Mouse (Mus musculus) urinary bladder, adult 18-20 months (tissue): ENCODE measurements around the gene Mrpl51.

Source experiments
- DNase-seq, 2 experiments: peaks; one replicate each; pipeline ENCODE4 v3.0.0; 2022; ENCODE audit warnings: low spot score in 2 of 2, mixed read lengths in 2 of 2

The Mrpl51 gene

GRCm38 (mm10) chr6:125191332-125192015, at the start of gene Mrpl51, which contains the start of gene Ncapd2:
Gene Mrpl51 (plus strand): TSS chr6:125191801.
Gene Ncapd2 (minus strand): TSS chr6:125191701.
- peak; percentile 94 to 95 for DNase-seq

- no peak for DNase-seq
Observed at GRCm38 (mm10) chr6:125142436-125142835, 49.2 kb upstream of the Mrpl51 start.

- no peak for DNase-seq
Observed at GRCm38 (mm10) chr6:125143128-125143527, 48.5 kb upstream of the Mrpl51 start.

GRCm38 (mm10) chr6:125143904-125144303, 47.7 kb upstream of the Mrpl51 start:
- no peak for DNase-seq

- DNase-seq = peak in 1 of 2 experiments; percentile 70
Observed at GRCm38 (mm10) chr6:125145001-125145400, 46.6 kb upstream of the Mrpl51 start, which contains the start of gene Iffo1. Gene Iffo1 (plus strand): TSS chr6:125145241.

- no peak for DNase-seq
Observed at GRCm38 (mm10) chr6:125145479-125145951, 46.1 kb upstream of the Mrpl51 start.

- DNase-seq = no peak
Observed at GRCm38 (mm10) chr6:125146148-125146547, 45.5 kb upstream of the Mrpl51 start.

GRCm38 (mm10) chr6:125146797-125147196, 44.8 kb upstream of the Mrpl51 start:
- no peak for DNase-seq

GRCm38 (mm10) chr6:125147329-125147728, 44.3 kb upstream of the Mrpl51 start:
- DNase-seq = no peak

GRCm38 (mm10) chr6:125148251-125148925, 43.2 kb upstream of the Mrpl51 start:
- DNase-seq = no peak

- DNase-seq = no peak
Observed at GRCm38 (mm10) chr6:125148926-125149568, 42.6 kb upstream of the Mrpl51 start.

- no peak for DNase-seq
Observed at GRCm38 (mm10) chr6:125149569-125149950, 42.0 kb upstream of the Mrpl51 start.

GRCm38 (mm10) chr6:125152212-125153017, 39.2 kb upstream of the Mrpl51 start:
- DNase-seq = peak in 1 of 2 experiments; percentile 64

- no peak for DNase-seq
Observed at GRCm38 (mm10) chr6:125153018-125153389, 38.6 kb upstream of the Mrpl51 start.

GRCm38 (mm10) chr6:125153682-125154081, 37.9 kb upstream of the Mrpl51 start:
- DNase-seq = no peak

- no peak for DNase-seq
Observed at GRCm38 (mm10) chr6:125154550-125154949, 37.1 kb upstream of the Mrpl51 start.

- no peak for DNase-seq
Observed at GRCm38 (mm10) chr6:125155262-125155661, 36.3 kb upstream of the Mrpl51 start.

GRCm38 (mm10) chr6:125156491-125156890, 35.1 kb upstream of the Mrpl51 start:
- no peak for DNase-seq

- DNase-seq = no peak
Observed at GRCm38 (mm10) chr6:125156903-125157614, 34.5 kb upstream of the Mrpl51 start.

- DNase-seq = no peak
Observed at GRCm38 (mm10) chr6:125158944-125159492, 32.6 kb upstream of the Mrpl51 start.
